Mouse (Mus musculus): ENCODE data around the gene Ddx41.

DNA sequence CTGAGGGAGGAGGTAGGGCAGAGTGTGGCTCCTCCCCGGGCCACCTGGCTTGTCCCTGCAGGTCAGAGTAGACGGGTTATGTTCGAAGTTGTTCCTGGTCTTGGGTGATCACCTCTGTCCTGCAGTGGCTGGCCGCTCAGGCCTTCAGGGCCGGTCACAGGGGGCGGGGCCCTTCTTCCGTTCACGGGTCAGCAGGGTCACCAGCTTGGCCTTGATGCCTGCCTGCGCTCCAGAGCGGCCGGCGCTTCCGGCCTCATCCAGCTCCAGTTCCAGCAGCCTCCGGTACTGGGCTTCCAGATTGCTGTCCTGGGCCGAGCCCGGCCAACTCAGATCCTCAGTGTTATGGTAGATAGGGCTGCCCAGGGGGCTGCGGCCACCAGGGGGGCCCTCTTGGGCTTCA is 13.2 kb downstream of the Ddx41 start:
- TF ChIP-seq CTCF (IDR thresholded peaks at IDR 0.05; ENCODE audit: extremely low read depth, insufficient read depth, insufficient read length, insufficient replicate concordance) = no peak
- no peak for TF ChIP-seq POLR2A (IDR thresholded peaks at IDR 0.05; ENCODE audit: low read depth, low read length)
